Mouse (Mus musculus) CH12.LX (cell line): Measurements from ENCODE around the gene Ntrk3. TPM values are rescaled to one million over a fixed set of nuclear protein-coding genes. Genes with fewer than 3 reads are reported as not detected.

ENCODE experiments used
- DNase-seq: peaks from one replicate; pipeline ENCODE4 v3.0.0-alpha.2; 2013; ENCODE audit errors: extremely low read depth
- H3K27ac ChIP-seq: 2 replicates; pipeline ENCODE4 v1.5.1; 2012; ENCODE audit warnings: low read depth, mild to moderate bottlenecking, control low read depth, moderate library complexity; ENCODE audit not compliant: insufficient read depth
- H3K27me3 ChIP-seq: replicated peaks from 2 replicates; pipeline ENCODE3; 2012; ENCODE audit warnings: inconsistent platforms
- H3K36me3 ChIP-seq, 2 experiments: replicated peaks in 1 of 2; 2 replicates each; pipeline versions ENCODE3 to v1.6.1; 2012; ENCODE audit warnings: inconsistent platforms in 1 of 2, low read length in 1 of 2, mild to moderate bottlenecking in 1 of 2, mixed read lengths in 1 of 2, moderate library complexity in 1 of 2; ENCODE audit not compliant: control insufficient read depth in 1 of 2, insufficient read depth in 1 of 2
- H3K4me1 ChIP-seq, 2 experiments: 2 replicates each; pipeline ENCODE4 v1.6.1; 2012; ENCODE audit warnings: inconsistent platforms in 1 of 2, moderate library complexity in 1 of 2; ENCODE audit not compliant: insufficient read depth in 2 of 2, control insufficient read depth in 1 of 2
- H3K4me2 ChIP-seq: 2 replicates; pipeline ENCODE4 v1.6.1; 2012; ENCODE audit warnings: low read depth, mild to moderate bottlenecking, control low read depth; ENCODE audit not compliant: poor library complexity, insufficient read depth, severe bottlenecking
- H3K4me3 ChIP-seq, 3 experiments: fragments of 150-350 bp in 1 of 3; sonication (generic) in 1 of 3; replicated peaks in 1 of 3; 2 replicates each; pipeline versions ENCODE3 to v1.5.1; 2011 to 2012; ENCODE audit warnings: low read depth in 2 of 3, low read length in 2 of 3, mild to moderate bottlenecking in 2 of 3, moderate library complexity in 2 of 3, control low read depth in 1 of 3, improper control_type of control experiment in 1 of 3, inconsistent platforms in 1 of 3, mixed read lengths in 1 of 3; ENCODE audit not compliant: poor library complexity in 1 of 3
- H3K79me2 ChIP-seq: replicated peaks from 2 replicates; pipeline ENCODE4 v1.6.1; 2012; ENCODE audit warnings: mild to moderate bottlenecking, moderate library complexity; ENCODE audit not compliant: control insufficient read depth, poor library complexity, insufficient read depth, severe bottlenecking; ENCODE audit errors: extremely low read depth
- H3K9ac ChIP-seq: 2 replicates; pipeline ENCODE4 v1.6.1; 2012; ENCODE audit warnings: low read depth, mild to moderate bottlenecking, control low read depth, moderate library complexity; ENCODE audit not compliant: insufficient read depth
- H3K9me3 ChIP-seq: replicated peaks from 2 replicates; pipeline ENCODE3; 2012; ENCODE audit warnings: low read length, inconsistent platforms, mixed read lengths
- BHLHE40 ChIP-seq: IDR thresholded peaks from 2 replicates; pipeline ENCODE4 v1.6.1; 2011; ENCODE audit warnings: mild to moderate bottlenecking, low read depth, low read length, improper control_type of control experiment
- CTCF ChIP-seq, 2 experiments: IDR thresholded peaks in 1 of 2; conservative IDR thresholded peaks in 1 of 2; 2 replicates each; pipeline ENCODE4 v1.5.1; 2011 to 2012; ENCODE audit warnings: low read depth in 2 of 2, low read length in 2 of 2, improper control_type of control experiment in 1 of 2, inconsistent platforms in 1 of 2, mild to moderate bottlenecking in 1 of 2, moderate library complexity in 1 of 2
- E2F4 ChIP-seq: IDR thresholded peaks from 2 replicates; pipeline ENCODE4 v1.6.1; 2011; ENCODE audit warnings: low read depth, low read length, improper control_type of control experiment; ENCODE audit not compliant: insufficient replicate concordance
- ELF1 ChIP-seq: IDR thresholded peaks from 2 replicates; pipeline ENCODE4 v1.6.1; 2014; ENCODE audit warnings: low read depth, mild to moderate bottlenecking, inconsistent platforms, low read length, improper control_type of control experiment
- ETS1 ChIP-seq: conservative IDR thresholded peaks from 2 replicates; pipeline ENCODE4 v1.6.1; 2012; ENCODE audit warnings: low read depth, mild to moderate bottlenecking, inconsistent platforms, low read length, improper control_type of control experiment, moderate library complexity
- GABPA ChIP-seq: IDR thresholded peaks from 2 replicates; pipeline ENCODE4 v1.6.1; 2012; ENCODE audit warnings: low read depth, low read length, improper control_type of control experiment, inconsistent platforms; ENCODE audit not compliant: insufficient replicate concordance
- JUND ChIP-seq: conservative IDR thresholded peaks from 2 replicates; pipeline ENCODE4 v1.6.1; 2011; ENCODE audit warnings: low read depth, low read length, improper control_type of control experiment
- KAT2A ChIP-seq: IDR thresholded peaks from 2 replicates; pipeline ENCODE4 v1.6.1; 2012; ENCODE audit warnings: low read length, improper control_type of control experiment, inconsistent platforms; ENCODE audit not compliant: insufficient replicate concordance
- MAFK ChIP-seq: IDR thresholded peaks from 2 replicates; pipeline ENCODE4 v1.6.1; 2011; ENCODE audit warnings: low read length, improper control_type of control experiment; ENCODE audit not compliant: insufficient replicate concordance
- MAZ ChIP-seq: IDR thresholded peaks from 2 replicates; pipeline ENCODE4 v1.6.1; 2012; ENCODE audit warnings: low read depth, mild to moderate bottlenecking, inconsistent platforms, low read length, improper control_type of control experiment, moderate library complexity
- MEF2A ChIP-seq: IDR thresholded peaks from 2 replicates; pipeline ENCODE4 v1.6.1; 2014; ENCODE audit warnings: low read depth, mild to moderate bottlenecking, inconsistent platforms, low read length, improper control_type of control experiment, borderline replicate concordance
- NELFE ChIP-seq: IDR thresholded peaks from 2 replicates; pipeline ENCODE4 v1.6.1; 2011; ENCODE audit warnings: low read depth, low read length, improper control_type of control experiment
- PAX5 ChIP-seq: IDR thresholded peaks from 2 replicates; pipeline ENCODE4 v1.6.1; 2012; ENCODE audit warnings: low read length, inconsistent platforms, mixed read lengths
- POLR2AphosphoS2 ChIP-seq: IDR thresholded peaks from 2 replicates; pipeline ENCODE4 v1.6.1; 2011; ENCODE audit warnings: low read depth, low read length, improper control_type of control experiment
- RAD21 ChIP-seq: IDR thresholded peaks from 2 replicates; pipeline ENCODE4 v1.6.1; 2011; ENCODE audit warnings: low read depth, mild to moderate bottlenecking, low read length, improper control_type of control experiment, moderate library complexity
- RCOR1 ChIP-seq: conservative IDR thresholded peaks from 2 replicates; pipeline ENCODE4 v1.6.1; 2012; ENCODE audit warnings: low read depth, mild to moderate bottlenecking, inconsistent platforms, low read length, improper control_type of control experiment
- SIN3A ChIP-seq: IDR thresholded peaks from 2 replicates; pipeline ENCODE4 v1.6.1; 2012; ENCODE audit warnings: low read length, improper control_type of control experiment, inconsistent platforms
- SMC3 ChIP-seq: IDR thresholded peaks from 2 replicates; pipeline ENCODE4 v1.6.1; 2011; ENCODE audit warnings: low read depth, low read length, improper control_type of control experiment
- TBP ChIP-seq: conservative IDR thresholded peaks from 2 replicates; pipeline ENCODE4 v1.6.1; 2011; ENCODE audit warnings: low read depth, low read length, improper control_type of control experiment
- TCF12 ChIP-seq: IDR thresholded peaks from 2 replicates; pipeline ENCODE4 v1.6.1; 2014; ENCODE audit warnings: low read depth, mild to moderate bottlenecking, inconsistent platforms, low read length, improper control_type of control experiment
- UBTF ChIP-seq: IDR thresholded peaks from 2 replicates; pipeline ENCODE4 v1.6.1; 2012; ENCODE audit warnings: low read depth, mild to moderate bottlenecking, inconsistent platforms, low read length, improper control_type of control experiment, moderate library complexity
- USF2 ChIP-seq: conservative IDR thresholded peaks from 2 replicates; pipeline ENCODE4 v1.6.1; 2011; ENCODE audit warnings: low read depth, low read length, improper control_type of control experiment
- ZC3H11A ChIP-seq: IDR thresholded peaks from 2 replicates; pipeline ENCODE4 v1.6.1; 2012; ENCODE audit warnings: low read depth, mild to moderate bottlenecking, inconsistent platforms, low read length, improper control_type of control experiment
- ZKSCAN1 ChIP-seq: IDR thresholded peaks from 2 replicates; pipeline ENCODE4 v1.6.1; 2012; ENCODE audit warnings: low read depth, inconsistent platforms, low read length, improper control_type of control experiment, borderline replicate concordance
- ZNF384 ChIP-seq: IDR thresholded peaks from 2 replicates; pipeline ENCODE4 v1.6.1; 2012; ENCODE audit warnings: low read depth, low read length, improper control_type of control experiment, inconsistent platforms
- dilution Hi-C: fragments of 300-500 bp; cut with MboI; formaldehyde crosslinking; loops from 2 replicates; pipeline ENCODE4 v1.14.3; 2020; ENCODE audit warnings: low sequenced_read_pairs; ENCODE audit not compliant: extremely low pct_unique_long_range_greater_than_20kb, extremely low pct_ligation_motif_present
- in situ Hi-C: fragments of 300-500 bp; cut with MboI; formaldehyde crosslinking; loops from 3 replicates; pipeline ENCODE4 v1.14.3; 2019; ENCODE audit warnings: low sequenced_read_pairs, low pct_ligation_motif_present, low pct_unique_long_range_greater_than_20kb, mixed read lengths
- polyA plus RNA-seq: library from polyadenylated mRNA; unstranded; fragments of >175 nt; gene quantifications from 2 replicates; pipeline ENCODE4 v1.2.1, GENCODE M21; 2012; ENCODE audit warnings: low read depth; ENCODE audit not compliant: insufficient read length
- total RNA-seq, 2 experiments: library from RNA; depleted of rRNA; stranded (reverse); fragments of 300-350 nt in 1 of 2; fragments of >200 nt in 1 of 2; gene quantifications; 2 replicates each; pipeline ENCODE4 v1.2.3; 2012 to 2014

The Ntrk3 gene
- total and polyA plus RNA-seq, 3 experiments = 0.21 TPM; not detected in 2

DNA sequence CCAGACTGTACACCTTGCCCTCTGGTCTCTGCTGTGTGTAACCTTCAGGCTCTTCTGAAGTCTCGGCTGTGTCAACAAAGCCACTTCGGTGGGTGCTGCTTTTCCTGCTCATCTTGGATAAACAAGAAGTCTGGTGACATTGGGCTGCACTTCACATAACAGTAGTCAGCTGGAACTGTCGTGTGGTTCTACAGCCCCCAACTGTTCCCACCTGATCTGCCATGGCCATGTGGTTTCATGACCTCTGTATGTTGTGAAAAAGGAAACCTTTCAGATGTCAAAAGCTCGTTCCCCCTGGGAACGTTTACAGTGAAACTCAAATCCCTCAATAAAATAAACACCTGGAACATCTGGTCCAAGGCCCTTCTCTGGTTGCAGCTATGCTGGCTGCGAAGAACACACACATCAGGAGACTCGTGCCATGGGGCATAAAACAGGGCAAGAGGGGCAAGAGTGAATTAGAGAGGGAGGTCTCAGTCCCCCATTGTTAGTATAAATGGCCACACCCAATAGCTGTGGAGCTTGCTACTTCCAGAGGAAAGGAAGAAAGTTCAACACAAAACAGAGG lies 222.7 kb downstream of the Ntrk3 start:
- DNase-seq = no peak
- TF ChIP-seq MAZ (no peak), GABPA (no peak), ELF1 (no peak), POLR2AphosphoS2 (no peak), CTCF (conservative IDR thresholded peaks at IDR 0.05 in 1 of 2, IDR thresholded peaks at IDR 0.05 in 1 of 2; ENCODE audit: low read depth in 2 of 2, low read length in 2 of 2) (no peak), PAX5 (no peak), TCF12 (no peak), SIN3A (no peak), USF2 (no peak), MAFK (no peak)
- Histone ChIP-seq H3K9ac (no peak overlapping the region), H3K79me2 (no peaks in the 10 kb centered on the region), H3K27me3 (peaks cover 20% of the 10 kb centered on the region), H3K4me1 (no peaks in the 10 kb centered on the region), H3K36me3 (no peaks in the 10 kb centered on the region), H3K9me3 (peaks cover 40% of the 10 kb centered on the region), H3K4me2 (no peak overlapping the region), H3K27ac (no peak overlapping the region), H3K4me3 (no peak overlapping the region)
- dilution Hi-C loops = no loop called here
- in situ Hi-C loops = no loop called here

DNA sequence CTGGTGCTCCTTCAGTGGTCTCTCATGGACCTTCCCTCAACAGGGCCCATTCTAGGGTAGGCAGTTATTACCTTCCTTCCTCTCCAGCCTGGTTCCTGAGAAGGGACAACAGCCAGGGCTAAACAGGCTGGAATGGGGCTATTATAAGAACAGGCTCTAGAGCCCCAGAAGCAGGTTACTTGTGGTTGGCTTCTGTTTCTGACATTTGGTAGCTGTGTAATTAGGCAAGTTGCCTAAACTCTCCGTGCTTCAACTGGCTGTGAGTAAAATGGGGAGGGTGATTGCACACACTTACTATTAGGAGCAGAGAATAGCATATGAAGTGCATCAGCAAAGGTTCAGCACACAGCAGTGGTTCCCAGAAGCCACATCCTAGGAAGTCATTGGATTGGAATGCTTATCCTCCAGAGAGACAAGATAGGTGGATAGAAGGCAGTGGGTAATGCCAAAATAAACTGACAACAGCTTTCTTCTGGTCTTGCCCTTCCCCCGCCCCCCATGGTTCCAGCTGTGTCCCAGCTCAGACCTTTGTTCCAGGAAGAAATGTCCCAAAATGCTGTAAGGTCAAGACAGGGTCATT lies 230.7 kb downstream of the Ntrk3 start:
- Histone ChIP-seq H3K27ac (no peak overlapping the region), H3K36me3 (no peaks in the 10 kb centered on the region), H3K9me3 (peaks cover 49% of the 10 kb centered on the region), H3K79me2 (no peaks in the 10 kb centered on the region), H3K4me1 (no peaks in the 10 kb centered on the region), H3K4me2 (no peak overlapping the region), H3K27me3 (peaks cover 13% of the 10 kb centered on the region), H3K4me3 (no peak overlapping the region), H3K9ac (no peak overlapping the region)
- DNase-seq = no peak
- dilution Hi-C loops (no loop called here), in situ Hi-C loops (no loop called here)
- TF ChIP-seq MEF2A (no peak), ZNF384 (no peak), SMC3 (no peak), KAT2A (no peak), UBTF (no peak), NELFE (no peak), ZC3H11A (no peak), ZKSCAN1 (no peak), E2F4 (no peak), GABPA (no peak), JUND (no peak), BHLHE40 (no peak), RCOR1 (no peak), ETS1 (no peak), MAZ (no peak), CTCF (conservative IDR thresholded peaks at IDR 0.05 in 1 of 2, IDR thresholded peaks at IDR 0.05 in 1 of 2; ENCODE audit: low read depth in 2 of 2, low read length in 2 of 2) (no peak), TBP (no peak), RAD21 (no peak)
- TF ChIP-seq, all 38 proteins: peak for 0
